Mouse (Mus musculus): ENCODE measurements around the gene Macrod2. TPM values are rescaled to one million over a fixed set of nuclear protein-coding genes. Genes with fewer than 3 reads are reported as not detected.

The Macrod2 gene
- polyA plus RNA-seq, 1 experiment from 2014 or later = 49.2 TPM

GRCm38 (mm10) chr2:141889497-141889896 lies 1494.4 kb downstream of the Macrod2 start:
- Histone ChIP-seq H3K27ac (ENCODE audit: low read depth, low read length) (no peak overlapping the region), H3K9ac (ENCODE audit: low read length) (no peak overlapping the region), H3K4me3 (ENCODE audit: low read depth, low read length) (no peak overlapping the region), H3K4me2 (ENCODE audit: low read length) (no peak overlapping the region), H3K36me3 (ENCODE audit: control insufficient read depth, insufficient read depth, low read length) (no peaks in the 10 kb centered on the region), H3K4me1 (ENCODE audit: control insufficient read depth, insufficient read depth, low read length) (no peaks in the 10 kb centered on the region), H3K9me3 (replicated peaks; ENCODE audit: control insufficient read depth, low read length) (no peaks in the 10 kb centered on the region), H3K27me3 (replicated peaks; ENCODE audit: control insufficient read depth, insufficient read depth, low read length) (no peaks in the 10 kb centered on the region)
- 78% methylated on average over 2 of the region's 2 CpGs for WGBS
- ATAC-seq (no peak), DNase-seq (ENCODE audit: low spot score) (no peak)

GRCm38 (mm10) chr2:141897951-141898350 lies 1502.8 kb downstream of the Macrod2 start:
- Histone ChIP-seq H3K27me3 (replicated peaks; ENCODE audit: control insufficient read depth, insufficient read depth, low read length) (no peaks in the 10 kb centered on the region), H3K36me3 (ENCODE audit: control insufficient read depth, insufficient read depth, low read length) (no peaks in the 10 kb centered on the region), H3K4me3 (ENCODE audit: low read depth, low read length) (no peak overlapping the region), H3K27ac (ENCODE audit: low read depth, low read length) (no peak overlapping the region), H3K9me3 (replicated peaks; ENCODE audit: control insufficient read depth, low read length) (no peaks in the 10 kb centered on the region), H3K4me1 (ENCODE audit: control insufficient read depth, insufficient read depth, low read length) (no peaks in the 10 kb centered on the region), H3K9ac (ENCODE audit: low read length) (no peak overlapping the region), H3K4me2 (ENCODE audit: low read length) (no peak overlapping the region)
- no peak for ATAC-seq
- DNase-seq (ENCODE audit: low spot score) = no peak

GRCm38 (mm10) chr2:141911831-141912447 lies 1516.8 kb downstream of the Macrod2 start:
- DNase-seq (ENCODE audit: low spot score) (peak; percentile 11), ATAC-seq (peak; percentile 8; the same call in 1 of the 2 replicates)
- Histone ChIP-seq H3K27me3 (replicated peaks; ENCODE audit: control insufficient read depth, insufficient read depth, low read length) (no peaks in the 10 kb centered on the region), H3K36me3 (ENCODE audit: control insufficient read depth, insufficient read depth, low read length) (no peaks in the 10 kb centered on the region), H3K4me3 (ENCODE audit: low read depth, low read length) (no peak overlapping the region), H3K27ac (ENCODE audit: low read depth, low read length) (no peak overlapping the region), H3K4me1 (ENCODE audit: control insufficient read depth, insufficient read depth, low read length) (peaks cover 9% of the 10 kb centered on the region; the same call in 1 of the 2 replicates), H3K9ac (ENCODE audit: low read length) (no peak overlapping the region), H3K9me3 (replicated peaks; ENCODE audit: control insufficient read depth, low read length) (no peaks in the 10 kb centered on the region), H3K4me2 (ENCODE audit: low read length) (no peak overlapping the region)
- 15% methylated on average over 6 of the region's 6 CpGs for WGBS

GRCm38 (mm10) chr2:141913486-141913885 lies 1518.4 kb downstream of the Macrod2 start:
- H3K9ac ChIP-seq (ENCODE audit: low read length) = no peak overlapping the region
- WGBS = 22% methylated on average over 3 of the region's 3 CpGs
- H3K9me3 ChIP-seq (replicated peaks; ENCODE audit: control insufficient read depth, low read length) = no peaks in the 10 kb centered on the region
- DNase-seq (ENCODE audit: low spot score) (peak; percentile 65), ATAC-seq (peak; percentile 72)
- H3K4me2 ChIP-seq (ENCODE audit: low read length) = no peak overlapping the region
- H3K27me3 ChIP-seq (replicated peaks; ENCODE audit: control insufficient read depth, insufficient read depth, low read length) = no peaks in the 10 kb centered on the region
- no peaks in the 10 kb centered on the region for H3K36me3 ChIP-seq (ENCODE audit: control insufficient read depth, insufficient read depth, low read length)
- H3K27ac ChIP-seq (ENCODE audit: low read depth, low read length) = no peak overlapping the region
- peaks cover 9% of the 10 kb centered on the region; the same call in 1 of the 2 replicates for H3K4me1 ChIP-seq (ENCODE audit: control insufficient read depth, insufficient read depth, low read length)
- no peak overlapping the region for H3K4me3 ChIP-seq (ENCODE audit: low read depth, low read length)

- ATAC-seq = peak; percentile 34; the same call in 1 of the 2 replicates
- H3K27ac ChIP-seq (ENCODE audit: low read depth, low read length) = no peak overlapping the region
- H3K9me3 ChIP-seq (replicated peaks; ENCODE audit: control insufficient read depth, low read length) = no peaks in the 10 kb centered on the region
- no peak overlapping the region for H3K4me2 ChIP-seq (ENCODE audit: low read length)
- no peaks in the 10 kb centered on the region for H3K36me3 ChIP-seq (ENCODE audit: control insufficient read depth, insufficient read depth, low read length)
- no peaks in the 10 kb centered on the region for H3K27me3 ChIP-seq (replicated peaks; ENCODE audit: control insufficient read depth, insufficient read depth, low read length)
- H3K9ac ChIP-seq (ENCODE audit: low read length) = no peak overlapping the region
- WGBS = 35% methylated on average over 6 of the region's 6 CpGs
- peak; percentile 24 for DNase-seq (ENCODE audit: low spot score)
- no peak overlapping the region for H3K4me3 ChIP-seq (ENCODE audit: low read depth, low read length)
- H3K4me1 ChIP-seq (ENCODE audit: control insufficient read depth, insufficient read depth, low read length) = peaks cover 9% of the 10 kb centered on the region; the same call in 1 of the 2 replicates
These were observed 1518.8 kb downstream of the Macrod2 start for GRCm38 (mm10) chr2:141913894-141914293.

GRCm38 (mm10) chr2:141920377-141920992 lies 1525.4 kb downstream of the Macrod2 start:
- Histone ChIP-seq H3K27ac (ENCODE audit: low read depth, low read length) (no peak overlapping the region), H3K9ac (ENCODE audit: low read length) (no peak overlapping the region), H3K36me3 (ENCODE audit: control insufficient read depth, insufficient read depth, low read length) (no peaks in the 10 kb centered on the region), H3K4me1 (ENCODE audit: control insufficient read depth, insufficient read depth, low read length) (no peaks in the 10 kb centered on the region), H3K4me3 (ENCODE audit: low read depth, low read length) (no peak overlapping the region), H3K27me3 (replicated peaks; ENCODE audit: control insufficient read depth, insufficient read depth, low read length) (no peaks in the 10 kb centered on the region), H3K4me2 (ENCODE audit: low read length) (no peak overlapping the region), H3K9me3 (replicated peaks; ENCODE audit: control insufficient read depth, low read length) (no peaks in the 10 kb centered on the region)
- no peak for ATAC-seq
- no peak for DNase-seq (ENCODE audit: low spot score)
- 84% methylated on average over 2 of the region's 2 CpGs for WGBS

GRCm38 (mm10) chr2:141935130-141935529 lies 1540.0 kb downstream of the Macrod2 start:
- Histone ChIP-seq H3K9ac (ENCODE audit: low read length) (no peak overlapping the region), H3K27ac (ENCODE audit: low read depth, low read length) (no peak overlapping the region), H3K4me3 (ENCODE audit: low read depth, low read length) (no peak overlapping the region), H3K4me1 (ENCODE audit: control insufficient read depth, insufficient read depth, low read length) (no peaks in the 10 kb centered on the region), H3K9me3 (replicated peaks; ENCODE audit: control insufficient read depth, low read length) (no peaks in the 10 kb centered on the region), H3K27me3 (replicated peaks; ENCODE audit: control insufficient read depth, insufficient read depth, low read length) (no peaks in the 10 kb centered on the region), H3K4me2 (ENCODE audit: low read length) (no peak overlapping the region), H3K36me3 (ENCODE audit: control insufficient read depth, insufficient read depth, low read length) (no peaks in the 10 kb centered on the region)
- ATAC-seq (peak; percentile 26; the same call in 1 of the 2 replicates), DNase-seq (ENCODE audit: low spot score) (peak; percentile 38)
- 81% methylated on average over 2 of the region's 2 CpGs for WGBS

- ATAC-seq = peak; percentile 60
These were observed 1559.7 kb downstream of the Macrod2 start for GRCm38 (mm10) chr2:141954795-141955194.

GRCm38 (mm10) chr2:141955197-141955596 lies 1560.1 kb downstream of the Macrod2 start:
- DNase-seq (ENCODE audit: low spot score) (peak; percentile 83), ATAC-seq (peak; percentile 89)
- Histone ChIP-seq H3K27ac (ENCODE audit: low read depth, low read length) (peak overlapping the region; percentile 5; the same call in 1 of the 2 replicates), H3K27me3 (replicated peaks; ENCODE audit: control insufficient read depth, insufficient read depth, low read length) (no peaks in the 10 kb centered on the region), H3K4me1 (ENCODE audit: control insufficient read depth, insufficient read depth, low read length) (peaks cover 12% of the 10 kb centered on the region; the same call in 1 of the 2 replicates), H3K4me2 (ENCODE audit: low read length) (no peak overlapping the region), H3K9me3 (replicated peaks; ENCODE audit: control insufficient read depth, low read length) (no peaks in the 10 kb centered on the region), H3K36me3 (ENCODE audit: control insufficient read depth, insufficient read depth, low read length) (no peaks in the 10 kb centered on the region), H3K9ac (ENCODE audit: low read length) (no peak overlapping the region), H3K4me3 (ENCODE audit: low read depth, low read length) (no peak overlapping the region)
- WGBS = 2% methylated on average over 3 of the region's 3 CpGs

More at GRCm38 (mm10) chr2:141954795-141955194, 1559.7 kb downstream of the Macrod2 start:
- Histone ChIP-seq H3K4me1 (ENCODE audit: control insufficient read depth, insufficient read depth, low read length) (peaks cover 12% of the 10 kb centered on the region; the same call in 1 of the 2 replicates), H3K4me3 (ENCODE audit: low read depth, low read length) (no peak overlapping the region), H3K27ac (ENCODE audit: low read depth, low read length) (no peak overlapping the region), H3K36me3 (ENCODE audit: control insufficient read depth, insufficient read depth, low read length) (no peaks in the 10 kb centered on the region), H3K9me3 (replicated peaks; ENCODE audit: control insufficient read depth, low read length) (no peaks in the 10 kb centered on the region), H3K27me3 (replicated peaks; ENCODE audit: control insufficient read depth, insufficient read depth, low read length) (no peaks in the 10 kb centered on the region), H3K9ac (ENCODE audit: low read length) (no peak overlapping the region), H3K4me2 (ENCODE audit: low read length) (no peak overlapping the region)
- WGBS = 5% methylated on average over 1 of the region's 1 CpGs
- DNase-seq (ENCODE audit: low spot score) = peak; percentile 61

Data from forebrain, embryonic 14.5 days (tissue).